Mouse (Mus musculus) inflammation-experienced regulatory T-cells, adult 16 weeks (primary cell): ENCODE data around the gene Ubtd2. TPM values are rescaled to one million over a fixed set of nuclear protein-coding genes. Genes with fewer than 3 reads are reported as not detected.

ENCODE experiments used
- polyA plus RNA-seq: library from polyadenylated mRNA; unstranded; fragments of 100-300 nt; shearing (Covaris generic); gene quantifications from one replicate; pipeline ENCODE4 v1.2.1, GENCODE M21; 2017

Gene Ubtd2
- 5.0 TPM for polyA plus RNA-seq

DNA sequence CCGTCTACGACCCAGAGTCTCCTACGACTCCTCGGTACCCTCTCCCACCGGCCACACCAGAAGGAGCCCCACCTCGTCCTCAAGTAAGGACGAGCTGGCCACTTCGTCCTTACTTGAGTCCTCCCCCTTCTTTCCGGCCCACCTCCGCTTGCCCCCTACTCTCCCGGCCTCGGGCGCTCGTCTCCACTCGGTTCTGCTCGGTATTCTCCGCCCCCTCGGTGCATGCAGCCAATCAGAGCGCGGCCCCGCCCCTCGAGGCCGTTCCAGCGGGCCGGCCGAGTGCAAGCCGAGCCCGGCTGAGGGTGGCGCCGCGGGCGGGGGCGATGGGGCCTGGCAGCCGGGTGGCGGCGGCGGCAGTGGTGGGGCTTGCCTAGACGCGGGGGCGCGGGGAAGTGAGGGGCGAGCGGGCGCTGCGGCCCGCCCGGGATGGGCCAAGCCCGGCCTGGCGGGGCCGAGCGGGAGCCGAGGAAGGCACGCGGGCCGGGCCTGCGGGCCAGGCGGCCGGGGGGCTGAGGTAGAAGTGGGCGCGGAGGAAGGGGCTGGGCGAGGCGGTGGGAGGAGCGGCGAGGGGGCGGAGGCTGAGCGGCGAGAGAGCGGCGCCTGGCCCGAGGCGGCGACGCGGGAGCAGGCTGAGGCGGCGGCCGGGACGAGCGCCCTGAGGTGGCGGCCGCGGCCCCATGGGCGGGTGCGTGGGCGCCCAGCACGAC is at the start of gene Ubtd2:
Gene Ubtd2, plus strand, starts transcription at position 571 of the 707 bp plus-strand sequence.

DNA sequence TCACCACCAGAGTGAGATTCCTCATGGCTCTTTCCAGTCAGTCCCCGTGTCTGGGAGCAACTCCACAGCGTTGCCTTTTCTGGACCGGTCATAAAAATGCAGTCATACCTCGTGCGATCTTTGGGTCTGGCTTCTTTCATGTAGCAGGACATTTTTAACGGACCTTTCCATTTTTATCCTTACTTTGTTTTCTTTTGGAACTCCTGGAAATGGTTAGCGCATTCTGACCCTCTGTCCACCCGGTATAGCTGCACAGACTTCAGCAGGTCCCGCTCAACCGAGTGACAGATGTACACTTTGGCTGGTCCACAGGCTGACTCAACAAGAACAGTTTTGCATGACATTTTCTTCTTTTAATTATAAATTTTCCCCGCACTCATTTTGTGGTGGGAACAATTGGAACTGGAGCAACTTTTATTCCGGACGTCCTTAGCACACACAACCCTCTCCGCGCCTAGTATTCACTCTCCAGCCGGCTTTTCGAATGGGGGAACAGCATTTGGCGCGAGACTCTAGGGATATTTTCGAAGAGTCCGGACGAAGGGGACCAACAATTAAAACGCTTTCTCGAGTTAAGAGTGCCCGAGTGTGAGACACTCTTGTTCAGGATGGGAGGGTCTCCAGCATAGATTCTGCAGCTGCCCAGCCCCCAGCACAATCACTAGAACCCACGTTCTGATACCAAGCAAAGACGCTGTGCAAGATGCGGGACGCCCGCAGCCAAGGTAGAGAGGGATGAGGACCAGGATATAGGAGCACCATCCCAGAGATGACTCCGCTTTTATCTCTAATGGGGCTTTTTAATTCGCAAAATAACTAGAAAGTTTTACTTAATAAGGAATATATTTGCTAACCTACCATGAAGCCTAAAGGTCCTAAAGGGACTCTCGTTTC is 76.9 kb downstream of the Ubtd2 start, which contains the start of gene Efcab9:
Gene Efcab9, minus strand, starts transcription at position 211 of the 894 bp plus-strand sequence.

DNA sequence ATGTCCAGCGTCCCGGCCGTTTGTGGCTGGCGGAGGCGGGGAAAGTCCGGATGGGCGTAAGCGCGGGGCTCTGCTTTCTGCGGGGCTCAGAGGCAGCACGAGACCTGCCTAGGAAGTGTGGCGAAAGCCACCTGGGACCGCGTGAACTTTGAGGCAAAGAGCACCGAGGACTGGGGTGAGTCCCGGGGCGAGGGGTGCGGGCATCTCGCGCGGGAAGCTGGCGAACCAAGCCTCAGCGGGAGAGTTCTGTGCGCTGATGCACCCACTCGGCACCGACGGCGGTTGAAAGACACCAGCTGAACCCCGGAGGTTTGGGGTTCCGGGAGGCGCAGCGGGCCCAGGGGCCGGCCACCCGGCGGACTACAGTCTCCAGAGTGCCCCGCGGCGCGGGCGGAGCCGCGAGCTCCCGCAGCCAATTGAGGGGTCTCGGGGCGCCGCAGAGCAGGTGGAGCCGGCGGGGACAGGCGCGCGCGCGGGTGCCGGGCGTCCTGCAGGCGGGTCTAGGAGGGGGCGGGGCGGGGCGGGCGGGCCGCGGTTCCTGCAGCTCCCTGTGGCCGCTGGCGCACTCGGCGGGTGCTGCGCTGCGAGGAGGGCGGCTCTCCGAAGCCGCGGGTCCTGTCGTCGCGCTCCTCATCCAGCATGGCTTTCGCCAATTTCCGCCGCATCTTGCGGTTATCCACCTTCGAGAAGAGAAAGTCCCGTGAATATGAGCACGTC is 77.8 kb downstream of the Ubtd2 start, which contains the start of gene Stk10:
Gene Stk10, plus strand, starts transcription at position 541 of the 717 bp plus-strand sequence.

Other genes starting within 250 kb of the Ubtd2 start
- gene Snrnp25, start 250.0 kb upstream of the Ubtd2 start, polyA plus RNA-seq, result 46.3 TPM
- 1.2 TPM for gene Rhbdf1, start 233.1 kb upstream of the Ubtd2 start, polyA plus RNA-seq
- gene Mpg, start 228.9 kb upstream of the Ubtd2 start, polyA plus RNA-seq, result 40.8 TPM
- gene Nprl3, start 187.7 kb upstream of the Ubtd2 start, polyA plus RNA-seq, result 78.9 TPM
- gene Hba-x, start 179.0 kb upstream of the Ubtd2 start, polyA plus RNA-seq, result not detected
- gene Hba-a1, start 171.9 kb upstream of the Ubtd2 start, polyA plus RNA-seq, result 377 TPM
- gene Hbq1b, start 168.4 kb upstream of the Ubtd2 start, polyA plus RNA-seq, result not detected
- 586 TPM for gene Hba-a2, start 158.9 kb upstream of the Ubtd2 start, polyA plus RNA-seq
- not detected for gene Hbq1a, start 155.3 kb upstream of the Ubtd2 start, polyA plus RNA-seq
- 0.12 TPM for gene Sh3pxd2b, start 107.5 kb upstream of the Ubtd2 start, polyA plus RNA-seq
- gene Efcab9, start 76.7 kb downstream of the Ubtd2 start, polyA plus RNA-seq, result 2.8 TPM
- 317 TPM for gene Stk10, start 77.9 kb downstream of the Ubtd2 start, polyA plus RNA-seq
- gene Fbxw11, start 187.4 kb downstream of the Ubtd2 start, polyA plus RNA-seq, result 56.5 TPM